ENCODE assay signal across 10 mouse cellular contexts in the genomic region with DNA sequence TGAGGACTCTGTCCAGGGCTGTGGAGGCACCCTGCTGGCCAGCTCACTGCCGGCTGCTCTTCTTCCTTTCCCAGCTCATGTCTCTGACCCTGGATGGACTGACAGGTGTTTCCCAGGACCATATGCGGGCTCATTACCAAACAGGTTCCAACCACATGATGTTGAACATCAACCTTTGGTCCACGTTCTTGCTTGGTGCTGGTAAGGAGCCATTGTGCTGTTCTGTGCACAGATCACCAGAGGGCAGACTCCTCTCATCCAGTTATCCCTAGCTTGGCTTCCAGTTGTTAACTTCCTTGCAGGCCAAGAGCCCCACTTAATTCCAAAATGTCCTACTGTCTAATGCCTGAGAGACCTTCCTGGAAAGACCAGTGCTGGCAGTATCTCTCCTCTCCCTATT. TPM values are rescaled to one million over a fixed set of nuclear protein-coding genes. Genes with fewer than 3 reads are reported as not detected.
DNase-seq lines count a peak whose midpoint lies in the region; TF ChIP-seq lines count a peak whose summit lies in the region.
"Had no signal": no experiment of that assay in that cellular context is flagged by ENCODE, and none has a peak within 500 bp of the region (broad histone marks: within the 10 kb centered on the region; RNA-seq: fewer than 3 reads in every experiment).

No protein-coding gene starts in this region.

- H3K36me3 ChIP-seq in heart, adult 2 months (ENCODE audit: control insufficient read depth, insufficient read depth, low read length): peaks cover 11% of the 10 kb centered on the region
- peaks cover 47% of the 10 kb centered on the region for H3K36me3 ChIP-seq in small intestine, adult 2 months (ENCODE audit: control insufficient read depth, insufficient read depth, low read length)

- H3K4me1 ChIP-seq in heart, adult 2 months (ENCODE audit: control insufficient read depth, insufficient read depth, low read length): peaks cover 3% of the 10 kb centered on the region
- peaks cover 3% of the 10 kb centered on the region; the same call in 1 of the 2 replicates for H3K4me1 ChIP-seq in lung, adult 2 months (ENCODE audit: control insufficient read depth, insufficient read depth, low read length)
- peaks cover 19% of the 10 kb centered on the region for H3K4me1 ChIP-seq in small intestine, adult 2 months (ENCODE audit: control insufficient read depth, insufficient read depth, insufficient read length, low read length)

- H3K27me3 ChIP-seq in heart, adult 2 months (ENCODE audit: control insufficient read depth, insufficient read depth, low read length): no peaks in the 10 kb centered on the region
- no peaks in the 10 kb centered on the region for H3K27me3 ChIP-seq in small intestine, adult 2 months (ENCODE audit: control insufficient read depth, insufficient read depth, low read length)
- H3K27me3 ChIP-seq: limb, embryonic 12.5 days had no signal

- peak; percentile 74 for TF ChIP-seq CTCF in heart, adult 2 months (IDR thresholded peaks at IDR 0.05)
- peak; percentile 33; the same call in 1 of the 2 replicates for TF ChIP-seq CTCF in lung, adult 2 months (IDR thresholded peaks at IDR 0.05; ENCODE audit: insufficient read depth, low read length)
- TF ChIP-seq CTCF in small intestine, adult 2 months (IDR thresholded peaks at IDR 0.05; ENCODE audit: extremely low read depth, insufficient read length, insufficient replicate concordance, low read depth, low read length): peak; percentile 41; the same call in 1 of the 2 replicates

- DNase-seq in heart, adult 2 months: no peak
- DNase-seq in heart, adult 11 months: no peak
- no peak for DNase-seq in lung, adult 2 months
- DNase-seq in lung, postnatal 25 days (ENCODE audit: low spot score): no peak
- peak; percentile 47 for DNase-seq in ZHBTc4 (ENCODE audit: low read depth, low spot score)
- no peak for DNase-seq in adrenal gland, postnatal 14 days
- DNase-seq: adrenal gland, postnatal 36 days; right cerebral cortex, postnatal 4 days had no signal

- 73% methylated on average over 3 of the region's 3 CpGs for WGBS in heart, adult 2 months
- WGBS in lung, adult 2 months: 72% methylated on average over 3 of the region's 3 CpGs
- 27% methylated on average over 3 of the region's 3 CpGs for WGBS in small intestine, adult 2 months

- no peak overlapping the region for H3K27ac ChIP-seq in heart, adult 2 months
- peak overlapping the region; percentile 98 for H3K27ac ChIP-seq in small intestine, adult 2 months (ENCODE audit: insufficient read depth, low read depth, low read length)
- H3K27ac ChIP-seq: limb, embryonic 12.5 days had no signal

- H3K79me2 ChIP-seq in heart, adult 2 months (replicated peaks; ENCODE audit: control insufficient read depth, insufficient read depth, low read length): no peaks in the 10 kb centered on the region

- no peak overlapping the region for H3K4me3 ChIP-seq in heart, adult 2 months
- H3K4me3 ChIP-seq in lung, adult 2 months (replicated peaks; ENCODE audit: extremely low read depth, low read depth, low read length): no peak overlapping the region
- no peak overlapping the region for H3K4me3 ChIP-seq in small intestine, adult 2 months (ENCODE audit: low read depth, low read length)
- H3K4me3 ChIP-seq: limb, embryonic 12.5 days had no signal

- TF ChIP-seq EP300 in heart, adult 2 months (IDR thresholded peaks at IDR 0.05; ENCODE audit: insufficient read depth, low read depth, low read length): 0 out of 2 replicates have a peak, but pooled peaks have one; percentile 44

- H3K9ac ChIP-seq in heart, adult 2 months (ENCODE audit: low read depth, low read length): no peak overlapping the region
- H3K9ac ChIP-seq: limb, embryonic 12.5 days had no signal

- intact Hi-C loops in heart, adult 2 months (cut with DNase I): no loop called here

- TF ChIP-seq POLR2A in heart, adult 2 months (IDR thresholded peaks at IDR 0.05; ENCODE audit: insufficient read depth, low read depth, low read length): no peak
- TF ChIP-seq POLR2A in lung, adult 2 months (IDR thresholded peaks at IDR 0.05; ENCODE audit: borderline replicate concordance, extremely low read depth, low read depth, low read length): no peak
- TF ChIP-seq POLR2A in small intestine, adult 2 months (IDR thresholded peaks at IDR 0.05; ENCODE audit: low read depth, low read length): no peak

RNA-seq across cellular contexts. Expression of gene Slc35b1, which starts 4.5 kb away (rescaled TPM):
- 10 to 100 TPM; 34.2 to 41.3 TPM for total RNA-seq in heart, adult 2 months (2021)
- 47.2 and 74.2 TPM in 2 replicates for polyA plus RNA-seq in heart, adult 2 months (2012; rRNA removed)
- 60.6 and 80.9 TPM in 2 replicates for polyA plus RNA-seq in lung, adult 2 months (2012; rRNA removed)
- 81.9 and 151 TPM in 2 replicates for polyA plus RNA-seq in small intestine, adult 2 months (2012; rRNA removed)
- total RNA-seq in adrenal gland, postnatal 14 days (2021): 51.0 and 62.2 TPM in 2 replicates

RNA-seq across cellular contexts. Expression of gene Spop, which starts 24.9 kb away (rescaled TPM):
- total RNA-seq in heart, adult 2 months (2021): 100 to 1,000 TPM; 155 to 170 TPM
- polyA plus RNA-seq in heart, adult 2 months (2012; rRNA removed): 69.3 and 112 TPM in 2 replicates
- 70.1 and 125 TPM in 2 replicates for polyA plus RNA-seq in lung, adult 2 months (2012; rRNA removed)
- polyA plus RNA-seq in small intestine, adult 2 months (2012; rRNA removed): 23.1 and 65.9 TPM in 2 replicates
- total RNA-seq in adrenal gland, postnatal 14 days (2021): 110 and 123 TPM in 2 replicates

RNA-seq across cellular contexts. Expression of gene Fam117a, which starts 52.2 kb away (rescaled TPM):
- 1 to 10 TPM; 8.6 to 10.0 TPM for total RNA-seq in heart, adult 2 months (2021)
- 9.1 and 19.0 TPM in 2 replicates for polyA plus RNA-seq in heart, adult 2 months (2012; rRNA removed)
- 55.8 and 59.8 TPM in 2 replicates for polyA plus RNA-seq in lung, adult 2 months (2012; rRNA removed)
- 9.6 and 15.6 TPM in 2 replicates for polyA plus RNA-seq in small intestine, adult 2 months (2012; rRNA removed)
- total RNA-seq in adrenal gland, postnatal 14 days (2021): 20.2 and 21.4 TPM in 2 replicates
